Mouse (Mus musculus) testis, adult 2 months (tissue): ENCODE data around the gene Cog5. TPM values are rescaled to one million over a fixed set of nuclear protein-coding genes. Genes with fewer than 3 reads are reported as not detected.

ENCODE experiments used
- H3K27ac ChIP-seq: fragments of 200-500 bp; 2 replicates; pipeline ENCODE4 v1.5.1; 2012; ENCODE audit warnings: low read depth, low read length; ENCODE audit not compliant: control insufficient read depth, insufficient read depth
- H3K27me3 ChIP-seq: fragments of 200-500 bp; 2 replicates; pipeline ENCODE4 v1.6.1; 2012; ENCODE audit warnings: mild to moderate bottlenecking, low read length, moderate library complexity; ENCODE audit not compliant: control insufficient read depth, insufficient read depth
- H3K36me3 ChIP-seq: fragments of 200-500 bp; 2 replicates; pipeline ENCODE4 v1.6.1; 2012; ENCODE audit warnings: mild to moderate bottlenecking, low read length; ENCODE audit not compliant: control insufficient read depth, insufficient read depth
- H3K4me1 ChIP-seq: fragments of 200-500 bp; 2 replicates; pipeline ENCODE4 v1.6.1; 2012; ENCODE audit warnings: low read length; ENCODE audit not compliant: control insufficient read depth, insufficient read depth
- H3K4me3 ChIP-seq: fragments of 200-500 bp; 2 replicates; pipeline ENCODE4 v1.5.1; 2012; ENCODE audit warnings: low read depth, mild to moderate bottlenecking, low read length, moderate library complexity, mixed read lengths; ENCODE audit not compliant: control insufficient read depth
- CTCF ChIP-seq: fragments of 200-500 bp; IDR thresholded peaks from 2 replicates; pipeline ENCODE4 v1.5.1; 2012; ENCODE audit warnings: low read depth, mild to moderate bottlenecking, inconsistent platforms, low read length, moderate library complexity; ENCODE audit not compliant: control insufficient read depth, insufficient read depth, insufficient replicate concordance
- POLR2A ChIP-seq: fragments of 200-500 bp; IDR thresholded peaks from 2 replicates; pipeline ENCODE4 v1.6.1; 2012; ENCODE audit warnings: low read depth, mild to moderate bottlenecking, inconsistent platforms, low read length, moderate library complexity; ENCODE audit not compliant: control insufficient read depth
- polyA plus RNA-seq: library from polyadenylated mRNA; depleted of rRNA; stranded (reverse); fragments of >200 nt; gene quantifications from 2 replicates; pipeline ENCODE4 v1.2.3, GENCODE M21; 2012; rRNA removed

Gene Cog5
- polyA plus RNA-seq, 1 experiment = 17.4 TPM

DNA sequence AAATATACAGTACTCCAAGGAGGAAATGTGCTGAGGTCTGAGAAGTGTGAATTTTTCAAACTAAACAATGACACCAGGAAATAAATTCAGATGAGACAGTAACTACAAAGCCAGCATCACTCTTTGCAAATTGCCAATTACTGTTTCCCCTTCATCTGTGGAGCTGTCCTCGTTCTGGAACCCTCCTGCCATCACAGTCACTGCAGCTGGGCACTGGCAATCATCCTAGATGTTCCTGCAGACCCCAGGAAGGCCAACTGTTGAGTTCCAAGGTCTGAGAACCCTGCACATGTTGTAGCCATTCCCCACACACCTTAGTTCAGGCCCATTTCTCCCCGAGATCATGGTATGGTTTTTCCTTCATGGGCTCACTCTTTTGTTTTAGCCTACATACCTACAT, 329.5 kb downstream of the Cog5 start:
- Histone ChIP-seq H3K27ac (peak overlapping the region; percentile 61; the same call in 1 of the 2 replicates), H3K27me3 (no peaks in the 10 kb centered on the region), H3K36me3 (no peaks in the 10 kb centered on the region), H3K4me1 (peaks cover 7% of the 10 kb centered on the region), H3K4me3 (peak overlapping the region; percentile 41; the same call in 1 of the 2 replicates)
- TF ChIP-seq CTCF (no peak), POLR2A (no peak)

GRCm38 (mm10) chr12:31984664-31985063, 330.0 kb downstream of the Cog5 start:
- peaks cover 7% of the 10 kb centered on the region for H3K4me1 ChIP-seq
- H3K4me3 ChIP-seq = peak overlapping the region; percentile 68
- no peaks in the 10 kb centered on the region for H3K36me3 ChIP-seq
- TF ChIP-seq CTCF (no peak), POLR2A (peak; percentile 66; the same call in 1 of the 2 replicates)
- peak overlapping the region; percentile 62; the same call in 1 of the 2 replicates for H3K27ac ChIP-seq
- no peaks in the 10 kb centered on the region for H3K27me3 ChIP-seq

- Histone ChIP-seq H3K4me1 (peaks cover 7% of the 10 kb centered on the region), H3K4me3 (no peak overlapping the region), H3K27ac (no peak overlapping the region), H3K27me3 (no peaks in the 10 kb centered on the region), H3K36me3 (no peaks in the 10 kb centered on the region)
- TF ChIP-seq POLR2A (no peak), CTCF (no peak)
Measured at GRCm38 (mm10) chr12:31985738-31986137, 331.1 kb downstream of the Cog5 start.

- Histone ChIP-seq H3K27me3 (no peaks in the 10 kb centered on the region), H3K36me3 (no peaks in the 10 kb centered on the region), H3K4me3 (no peak overlapping the region), H3K27ac (no peak overlapping the region), H3K4me1 (peaks cover 7% of the 10 kb centered on the region)
- TF ChIP-seq CTCF (no peak), POLR2A (no peak)
Measured at GRCm38 (mm10) chr12:31986463-31986862, 331.8 kb downstream of the Cog5 start.

Other genes with a start within 250 kb of the Cog5 start
- gene Cbll1, start 155.3 kb upstream of the Cog5 start, polyA plus RNA-seq = 17.6 and 19.2 TPM in 2 replicates
- gene Slc26a4, start 94.9 kb upstream of the Cog5 start, polyA plus RNA-seq = 0.10 and 0.12 TPM in 2 replicates
- gene Bcap29, start 20.2 kb upstream of the Cog5 start, polyA plus RNA-seq = 42.8 and 62.0 TPM in 2 replicates
- 2.1 and 2.2 TPM in 2 replicates for gene Dus4l, start within 50 bp of the Cog5 start, polyA plus RNA-seq
- gene Gpr22, start 59.1 kb downstream of the Cog5 start, polyA plus RNA-seq = not detected in 2 replicates